Mouse (Mus musculus): ENCODE data around the gene Lrrc4b.

DNA sequence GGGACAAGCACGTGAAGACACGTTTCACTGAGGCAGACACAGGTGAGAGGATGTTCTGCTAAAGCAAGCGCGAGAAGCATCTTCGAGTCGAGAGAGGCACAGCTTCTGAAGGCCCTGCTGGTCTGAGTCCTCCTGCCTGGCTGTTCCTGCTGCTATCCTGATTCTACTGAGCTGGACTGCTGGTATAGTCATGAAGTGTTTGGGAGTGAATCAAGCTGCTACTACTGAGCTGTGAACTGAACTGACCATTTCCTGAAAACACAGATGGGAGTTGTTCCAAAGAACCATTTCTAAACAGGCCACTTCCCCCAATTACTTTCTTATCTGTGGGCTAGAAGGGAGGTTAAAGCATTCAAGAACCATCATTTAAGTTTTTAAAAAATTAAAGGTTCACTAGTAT is 15.5 kb upstream of the Lrrc4b start:
- TF ChIP-seq CTCF (IDR thresholded peaks at IDR 0.05; ENCODE audit: extremely low read depth, insufficient read depth, insufficient read length, insufficient replicate concordance) (no peak), POLR2A (IDR thresholded peaks at IDR 0.05; ENCODE audit: low read depth, low read length) (no peak)

Data from spleen, adult 2 months (tissue).